Mouse (Mus musculus) spleen, adult 2 months (tissue): ENCODE measurements around the gene Rhox7a. TPM values are rescaled to one million over a fixed set of nuclear protein-coding genes. Genes with fewer than 3 reads are reported as not detected.
"Not testable (repeated sequence)": the region's sequence is repeated elsewhere in the genome, so short reads cannot be mapped to it uniquely, and the experiment has no call there.

Experiments used
- DNase-seq, 2 experiments: peaks; one replicate each; pipeline versions ENCODE4 v3.0.0 to v3.0.0-alpha.2; 2012 to 2021; ENCODE audit warnings: low spot score in 2 of 2, low read depth in 1 of 2
- H3K27ac ChIP-seq: fragments of 200-500 bp; 2 replicates; pipeline ENCODE4 v1.5.1; 2012; ENCODE audit warnings: low read length, inconsistent platforms; ENCODE audit not compliant: insufficient read depth
- H3K27me3 ChIP-seq: fragments of 200-500 bp; 2 replicates; pipeline ENCODE4 v1.6.1; 2012; ENCODE audit warnings: mild to moderate bottlenecking, moderate library complexity, low read length, inconsistent platforms; ENCODE audit not compliant: control insufficient read depth, insufficient read depth
- H3K36me3 ChIP-seq: fragments of 200-500 bp; 2 replicates; pipeline ENCODE4 v1.6.1; 2012; ENCODE audit warnings: mild to moderate bottlenecking, low read length, inconsistent platforms; ENCODE audit not compliant: control insufficient read depth, insufficient read depth
- H3K4me1 ChIP-seq: fragments of 200-500 bp; 2 replicates; pipeline ENCODE4 v1.6.1; 2011; ENCODE audit warnings: inconsistent platforms; ENCODE audit not compliant: control insufficient read depth, insufficient read depth, insufficient read length
- H3K4me3 ChIP-seq: fragments of 200-500 bp; 2 replicates; pipeline ENCODE4 v1.5.1; 2011; ENCODE audit warnings: mild to moderate bottlenecking, inconsistent platforms; ENCODE audit not compliant: insufficient read depth, insufficient read length; ENCODE audit errors: extremely low read depth
- CTCF ChIP-seq: fragments of 200-500 bp; IDR thresholded peaks from 2 replicates; pipeline ENCODE4 v1.5.1; 2011; ENCODE audit warnings: mild to moderate bottlenecking, inconsistent platforms; ENCODE audit not compliant: insufficient read depth, insufficient read length, insufficient replicate concordance; ENCODE audit errors: extremely low read depth
- POLR2A ChIP-seq: fragments of 200-500 bp; IDR thresholded peaks from 2 replicates; pipeline ENCODE4 v1.6.1; 2011; ENCODE audit warnings: low read depth, low read length, inconsistent platforms
- WGBS: fragments of 180-500 bp; shearing (Covaris S2); methylation state at CpG from one replicate; pipeline ENCODE4 v1.1.7; 2018; 5-methylcytosine and 5-hydroxymethylcytosine counted together
- polyA plus RNA-seq: library from polyadenylated mRNA; depleted of rRNA; stranded (reverse); fragments of >200 nt; gene quantifications from 2 replicates; pipeline ENCODE4 v1.2.3, GENCODE M21; 2012; rRNA removed

Gene Rhox7a
- not detected in 2 replicates for polyA plus RNA-seq

- 80% methylated on average over 8 of the region's 8 CpGs for WGBS
- not testable (repeated sequence) for DNase-seq, H3K4me3 ChIP-seq, H3K4me1 ChIP-seq, H3K36me3 ChIP-seq, H3K27ac ChIP-seq, H3K27me3 ChIP-seq
These were observed at the start of gene Rhox7a for GRCm38 (mm10) chrX:37831386-37831785. Gene Rhox7a (plus strand): TSS chrX:37831686.

GRCm38 (mm10) chrX:37807286-37808080 lies 24.0 kb upstream of the Rhox7a start:
- Histone ChIP-seq H3K27ac (no peak overlapping the region), H3K36me3 (no peaks in the 10 kb centered on the region), H3K4me1 (no peaks in the 10 kb centered on the region), H3K27me3 (no peaks in the 10 kb centered on the region), H3K4me3 (no peak overlapping the region)
- DNase-seq = no peak
- WGBS = 85% methylated on average over 15 of the region's 15 CpGs
- TF ChIP-seq CTCF = no peak
- TF ChIP-seq POLR2A = no peak

- TF ChIP-seq CTCF = no peak
- TF ChIP-seq POLR2A = no peak
- no peaks in the 10 kb centered on the region for H3K36me3 ChIP-seq
- no peak for DNase-seq
- no peak overlapping the region for H3K4me3 ChIP-seq
- no peaks in the 10 kb centered on the region for H3K4me1 ChIP-seq
- H3K27ac ChIP-seq = no peak overlapping the region
- H3K27me3 ChIP-seq = no peaks in the 10 kb centered on the region
- WGBS = 87% methylated on average over 2 of the region's 2 CpGs
These were observed 22.1 kb upstream of the Rhox7a start for GRCm38 (mm10) chrX:37809396-37809795.

- Histone ChIP-seq H3K36me3 (no peaks in the 10 kb centered on the region), H3K4me3 (no peak overlapping the region), H3K27me3 (no peaks in the 10 kb centered on the region), H3K27ac (no peak overlapping the region), H3K4me1 (no peaks in the 10 kb centered on the region)
- WGBS = 29% methylated on average over 5 of the region's 5 CpGs
- DNase-seq = no peak
- TF ChIP-seq CTCF = no peak
- no peak for TF ChIP-seq POLR2A
These were observed 20.3 kb upstream of the Rhox7a start for GRCm38 (mm10) chrX:37811179-37811578.

- 76% methylated on average over 10 of the region's 10 CpGs for WGBS
- TF ChIP-seq POLR2A = no peak
- TF ChIP-seq CTCF = no peak
- Histone ChIP-seq H3K4me1 (no peaks in the 10 kb centered on the region), H3K4me3 (no peak overlapping the region), H3K36me3 (no peaks in the 10 kb centered on the region), H3K27me3 (no peaks in the 10 kb centered on the region), H3K27ac (no peak overlapping the region)
- no peak for DNase-seq
These were observed 15.8 kb upstream of the Rhox7a start for GRCm38 (mm10) chrX:37815665-37816064.

GRCm38 (mm10) chrX:37826610-37827009 lies 4.9 kb upstream of the Rhox7a start, which contains the start of gene Rhox6:
Gene Rhox6 (plus strand): TSS chrX:37826910.
- WGBS = 84% methylated on average over 4 of the region's 12 CpGs
- H3K27me3 ChIP-seq = not testable (repeated sequence)

GRCm38 (mm10) chrX:37871641-37872040 lies 40.2 kb downstream of the Rhox7a start:
- H3K27me3 ChIP-seq = no peaks in the 10 kb centered on the region
- DNase-seq = no peak
- no peaks in the 10 kb centered on the region for H3K4me1 ChIP-seq
- no peak overlapping the region for H3K27ac ChIP-seq
- no peak for TF ChIP-seq POLR2A
- H3K4me3 ChIP-seq = no peak overlapping the region
- H3K36me3 ChIP-seq = no peaks in the 10 kb centered on the region
- WGBS = 89% methylated on average over 2 of the region's 2 CpGs

More at GRCm38 (mm10) chrX:37826610-37827009, 4.9 kb upstream of the Rhox7a start, which contains the start of gene Rhox6:
- H3K36me3 ChIP-seq, H3K4me1 ChIP-seq, DNase-seq, H3K4me3 ChIP-seq, H3K27ac ChIP-seq: not testable (repeated sequence)

- Histone ChIP-seq H3K4me1 (no peaks in the 10 kb centered on the region), H3K4me3 (no peak within 1 kb of the TSS), H3K27ac (no peak within 1 kb of the TSS), H3K27me3 (no peaks in the 10 kb centered on the region), H3K36me3 (no peaks in the 10 kb centered on the region)
- TF ChIP-seq CTCF (no peak), POLR2A (no peak)
- 81% methylated on average over 4 of the region's 4 CpGs for WGBS
- no peak for DNase-seq
These were observed 47.4 kb downstream of the Rhox7a start, which contains the start of gene Rhox8 for GRCm38 (mm10) chrX:37878844-37879243. Gene Rhox8 (minus strand): TSS chrX:37878944.

Other genes with a start within 250 kb of the Rhox7a start
- not detected in 2 replicates for gene Rhox4f, start 224.0 kb upstream of the Rhox7a start, polyA plus RNA-seq
- gene Rhox3g, start 203.1 kb upstream of the Rhox7a start, polyA plus RNA-seq = not detected in 2 replicates
- gene Rhox2g, start 188.2 kb upstream of the Rhox7a start, polyA plus RNA-seq = not detected in 2 replicates
- not detected in 2 replicates for gene Rhox4g, start 180.4 kb upstream of the Rhox7a start, polyA plus RNA-seq
- gene Rhox3h, start 162.9 kb upstream of the Rhox7a start, polyA plus RNA-seq = not detected in 2 replicates
- gene Rhox2h, start 158.4 kb upstream of the Rhox7a start, polyA plus RNA-seq = not detected in 2 replicates
- not detected in 2 replicates for gene Rhox5, start 26.8 kb upstream of the Rhox7a start, polyA plus RNA-seq
- not detected in 2 replicates for gene Rhox6, start 4.8 kb upstream of the Rhox7a start, polyA plus RNA-seq
- not detected in 2 replicates for gene Rhox8, start 47.3 kb downstream of the Rhox7a start, polyA plus RNA-seq
- gene Rhox7b, start 65.5 kb downstream of the Rhox7a start, polyA plus RNA-seq = not detected in 2 replicates
- gene Rhox9, start 70.1 kb downstream of the Rhox7a start, polyA plus RNA-seq = not detected in 2 replicates
- gene Btg1-ps1, start 187.1 kb downstream of the Rhox7a start, polyA plus RNA-seq = not detected in 2 replicates
- gene Btg1-ps2, start 211.4 kb downstream of the Rhox7a start, polyA plus RNA-seq = 0.52 and 1.8 TPM in 2 replicates
- not detected in 2 replicates for gene Rhox10, start 234.8 kb downstream of the Rhox7a start, polyA plus RNA-seq